Mouse (Mus musculus): ENCODE results near the gene Rab6a.

Rab6a gene

DNA sequence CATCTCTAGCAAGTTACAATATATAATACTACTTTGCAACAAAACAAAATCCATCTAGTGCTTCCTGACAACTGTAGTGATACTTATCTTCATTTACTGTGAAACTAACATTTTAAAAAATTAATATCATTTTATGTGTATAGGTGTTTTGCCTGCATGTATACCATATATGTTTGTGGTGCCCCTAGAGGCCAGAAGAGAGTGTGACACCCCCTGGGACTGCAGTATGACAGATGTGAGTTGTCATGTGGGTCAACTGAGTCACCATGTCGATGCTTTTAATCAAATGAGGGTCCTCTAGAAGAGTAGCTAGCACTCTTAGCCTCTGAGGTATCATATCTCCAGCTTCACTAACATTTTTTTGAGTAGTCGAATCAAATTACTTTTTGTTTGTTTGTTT is 15.1 kb downstream of the Rab6a start:
- DNase-seq (ENCODE audit: low spot score) = no peak

DNA sequence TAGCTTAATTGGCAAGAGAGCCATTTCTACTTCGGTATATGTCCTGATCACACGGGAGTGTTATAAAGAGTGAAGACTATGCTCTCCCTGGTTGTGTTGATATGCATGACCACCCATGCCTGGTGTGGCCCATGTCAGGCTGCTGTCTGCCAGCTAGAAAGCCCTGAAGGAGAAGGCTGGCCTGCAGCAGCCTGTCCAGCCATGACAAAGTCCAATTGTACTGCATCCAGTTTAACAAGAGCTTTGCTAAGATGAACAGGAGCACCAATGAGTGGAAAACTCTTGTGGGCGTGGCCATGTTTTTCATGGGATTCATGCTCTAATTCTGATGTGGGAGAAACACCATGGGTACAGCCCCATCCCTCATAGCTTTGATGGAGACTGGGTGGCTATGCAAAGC is 17.3 kb downstream of the Rab6a start:
- DNase-seq (ENCODE audit: low spot score) = no peak

DNA sequence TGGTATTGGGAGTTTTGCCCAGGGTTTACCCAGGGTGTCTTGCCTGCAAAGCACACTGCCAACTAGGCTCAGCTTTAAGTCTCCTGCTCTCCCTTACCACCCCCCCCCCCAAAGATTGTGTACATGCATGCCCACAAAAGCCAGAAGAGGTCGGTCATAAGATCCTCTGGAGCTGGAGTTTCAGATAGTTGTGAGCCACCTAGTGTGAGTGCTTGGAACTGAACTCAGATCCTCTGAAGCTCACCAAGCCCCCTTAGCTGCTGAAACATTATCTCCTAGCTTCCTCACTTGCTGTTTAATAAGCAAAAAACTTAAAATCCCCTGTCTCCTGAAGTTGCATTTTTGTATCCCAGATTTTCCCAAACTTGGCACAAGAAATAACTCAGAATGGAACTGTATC is 30.4 kb downstream of the Rab6a start:
- DNase-seq (ENCODE audit: low spot score) = peak; percentile 42

DNA sequence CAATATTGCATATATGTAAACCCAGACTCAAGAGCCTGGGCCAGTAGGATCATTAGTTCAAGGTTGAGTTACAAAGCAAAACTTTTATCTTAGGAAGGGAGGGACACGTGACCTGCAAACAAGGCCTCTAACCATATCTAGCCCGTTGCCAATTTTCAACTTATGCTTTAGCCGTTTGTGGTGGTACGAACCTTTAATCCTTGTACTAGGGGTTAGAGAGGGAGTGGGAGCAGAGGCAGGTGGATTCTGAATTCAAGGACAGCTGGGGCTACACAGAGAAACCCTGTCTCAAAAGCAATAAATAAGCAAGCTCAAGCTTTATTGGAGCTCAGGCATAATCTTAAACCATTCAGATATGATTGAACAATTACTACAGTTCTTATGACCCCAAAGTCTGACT is 35.2 kb downstream of the Rab6a start:
- DNase-seq (ENCODE audit: low spot score) = no peak

DNA sequence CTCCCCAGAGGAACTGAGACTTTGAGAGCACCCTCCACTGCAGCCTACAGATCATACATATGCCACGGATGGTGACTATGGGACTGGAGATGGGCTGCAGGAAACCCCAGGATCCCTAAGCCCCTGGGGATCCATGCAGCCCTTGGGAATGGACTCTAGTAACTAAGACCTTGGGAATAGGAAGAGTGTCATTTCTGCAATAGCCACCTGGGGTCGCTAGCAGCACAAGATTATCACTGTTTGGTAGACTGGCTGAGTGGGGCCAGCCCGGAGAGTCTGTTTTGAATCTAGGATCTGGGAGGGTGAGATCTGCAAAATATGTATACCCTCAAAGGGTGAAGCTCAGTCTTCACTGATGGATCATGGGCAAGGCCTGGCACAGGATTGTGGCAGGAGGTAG is 37.9 kb downstream of the Rab6a start:
- peak; percentile 33 for DNase-seq (ENCODE audit: low spot score)

DNA sequence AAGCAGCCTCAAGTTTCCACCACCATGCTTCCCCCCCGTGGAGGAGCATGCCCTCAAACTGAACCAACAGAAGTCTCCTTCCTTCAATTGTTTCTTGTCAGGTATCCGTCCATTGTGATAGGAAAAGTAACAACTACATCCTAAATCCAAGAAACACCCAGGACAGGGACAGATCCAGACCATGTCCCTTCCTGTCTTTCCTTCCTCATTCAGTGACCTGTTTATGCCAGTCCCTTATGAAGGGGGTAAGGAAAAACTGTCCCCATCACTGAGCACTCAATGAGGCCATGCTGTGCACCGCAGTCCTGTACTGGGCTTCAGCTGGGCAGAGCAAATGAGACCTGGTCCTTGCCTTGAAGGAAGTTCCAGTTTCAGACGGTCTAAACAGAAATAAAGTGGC is 41.9 kb downstream of the Rab6a start:
- DNase-seq (ENCODE audit: low spot score) = no peak

DNA sequence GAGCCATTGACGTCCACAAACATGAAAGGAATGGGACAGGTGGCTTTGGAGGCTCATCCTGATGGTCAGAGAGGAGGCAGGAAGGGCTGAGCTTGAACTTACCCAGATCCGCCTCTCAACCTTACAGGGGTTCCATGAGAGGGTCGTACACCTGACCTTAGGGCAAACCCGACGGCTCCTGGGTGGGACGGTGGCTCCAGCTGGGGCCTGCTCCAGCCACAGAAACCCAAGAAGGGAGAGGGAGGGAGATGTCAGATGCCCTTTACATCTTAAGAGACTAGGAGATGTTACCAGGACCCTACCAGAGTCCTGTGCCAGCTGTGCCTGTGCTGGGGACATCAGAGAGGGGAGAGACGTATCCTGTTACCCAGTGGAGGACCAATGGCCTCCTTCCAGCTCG is 42.6 kb downstream of the Rab6a start:
- DNase-seq (ENCODE audit: low spot score) = no peak

DNA sequence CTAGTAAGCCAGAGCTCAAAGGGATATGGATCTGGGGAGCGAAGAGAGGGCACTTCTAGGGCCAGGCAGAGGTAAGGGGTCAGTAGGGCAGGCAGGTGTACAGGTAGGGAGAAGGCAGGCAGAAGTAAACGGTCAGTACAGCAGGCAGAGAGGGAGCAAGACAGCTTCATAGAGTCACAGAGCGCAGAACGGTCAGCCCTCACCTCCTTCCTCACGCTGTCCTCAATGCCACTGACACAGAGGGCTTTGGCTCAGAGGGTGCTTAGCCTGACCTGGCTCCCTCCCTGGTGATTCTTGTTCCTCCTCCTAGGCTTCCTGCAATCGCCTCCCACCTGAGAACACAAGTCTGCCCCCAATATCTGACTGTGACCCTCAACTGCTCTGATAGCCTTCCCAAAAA is 43.2 kb downstream of the Rab6a start:
- DNase-seq (ENCODE audit: low spot score) = no peak

DNA sequence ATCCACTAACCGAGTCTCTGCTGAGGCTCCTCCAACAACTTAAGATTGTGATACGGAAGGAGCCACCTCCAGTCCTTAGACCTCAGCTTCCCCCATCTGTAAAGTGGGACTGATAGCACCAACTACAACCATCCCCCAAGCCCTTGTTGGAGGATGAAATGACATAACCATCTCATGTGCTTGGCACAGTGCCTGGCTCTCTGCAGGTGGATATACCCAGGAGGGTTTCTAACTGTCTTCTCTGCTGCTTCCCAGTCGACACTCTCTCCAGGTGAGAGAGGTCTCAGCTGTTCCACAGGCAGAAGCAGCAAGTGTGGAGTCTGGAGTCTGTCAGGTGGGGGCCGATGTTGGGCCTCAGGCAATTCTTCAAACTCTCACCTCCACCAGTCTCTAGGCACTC is 43.8 kb downstream of the Rab6a start:
- DNase-seq (ENCODE audit: low spot score) = no peak

DNA sequence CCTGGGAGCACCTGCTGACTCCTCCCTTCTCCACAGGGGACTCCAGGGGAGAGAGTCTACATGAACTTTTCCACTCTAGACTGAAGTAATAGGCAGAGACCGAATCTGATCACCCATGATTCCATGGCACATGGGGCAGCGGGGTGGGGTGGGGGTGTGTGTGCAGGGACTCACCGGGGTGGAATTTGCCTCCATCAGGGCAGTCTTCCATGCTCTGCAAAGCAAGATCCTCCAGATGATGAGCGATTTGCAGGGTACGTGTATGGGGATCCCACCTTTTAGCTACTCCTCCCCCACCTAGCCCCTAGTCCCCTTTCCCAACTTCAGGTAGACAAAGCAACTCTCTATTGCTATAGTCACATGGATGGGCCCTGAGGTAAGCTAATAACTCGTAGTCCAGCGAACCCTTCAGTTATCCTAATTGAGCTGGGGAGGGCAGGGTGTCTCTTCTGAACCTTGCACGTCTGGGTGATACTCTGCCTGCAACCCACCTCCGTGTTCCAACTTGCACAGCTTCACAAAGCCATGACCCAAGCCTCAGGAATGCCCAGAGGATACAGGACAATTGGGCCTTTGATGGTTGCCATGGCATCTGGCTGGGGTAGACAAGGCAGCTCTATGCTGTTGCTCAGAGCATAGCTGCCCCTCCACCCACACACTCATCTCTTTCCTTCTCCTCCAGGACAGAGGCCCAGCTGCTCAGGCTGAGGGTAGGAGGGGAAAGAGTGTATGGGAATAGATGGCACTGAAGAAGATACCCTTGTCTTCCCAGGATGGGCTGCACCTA is 46.5 kb downstream of the Rab6a start:
- DNase-seq (ENCODE audit: low spot score) = no peak

DNA sequence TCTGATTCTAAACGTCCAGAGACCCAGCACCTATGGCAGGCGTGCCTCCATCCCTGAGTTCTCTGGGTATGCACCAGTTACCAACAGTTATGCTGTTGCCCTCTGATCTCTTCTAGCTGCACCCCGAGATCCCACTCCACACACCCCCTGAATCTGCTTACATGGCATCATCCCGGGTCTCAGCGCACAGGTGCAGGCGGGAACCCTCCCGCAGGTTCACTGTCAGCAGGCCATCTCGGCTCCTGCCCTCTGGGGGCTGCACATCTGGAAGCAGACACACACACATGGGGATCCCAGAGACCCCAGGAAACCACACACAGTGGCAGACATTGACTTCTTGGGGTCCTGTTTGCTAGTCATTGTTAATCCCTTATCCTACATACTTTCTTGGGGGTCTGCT is 47.2 kb downstream of the Rab6a start:
- no peak for DNase-seq (ENCODE audit: low spot score)

DNA sequence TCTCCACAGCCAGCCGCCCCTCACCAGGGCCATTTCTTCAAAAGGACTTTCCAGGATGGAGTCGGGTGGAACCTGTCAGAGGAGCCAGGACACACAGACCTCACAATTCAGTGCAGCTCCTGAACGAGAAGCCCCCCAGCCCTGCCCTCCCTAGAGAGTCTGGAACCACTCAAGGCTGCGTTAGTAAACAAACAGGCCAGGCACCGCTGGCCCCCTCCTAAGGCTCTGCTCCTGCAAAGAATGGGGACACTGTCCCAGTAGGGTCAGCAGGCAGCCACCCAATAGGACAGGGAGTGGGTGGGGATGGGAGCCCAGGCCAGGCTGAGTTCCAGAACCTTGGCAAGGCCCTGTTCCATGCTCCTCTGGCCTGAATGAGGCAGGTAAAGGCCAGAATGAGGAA is 49.5 kb downstream of the Rab6a start:
- no peak for DNase-seq (ENCODE audit: low spot score)

DNA sequence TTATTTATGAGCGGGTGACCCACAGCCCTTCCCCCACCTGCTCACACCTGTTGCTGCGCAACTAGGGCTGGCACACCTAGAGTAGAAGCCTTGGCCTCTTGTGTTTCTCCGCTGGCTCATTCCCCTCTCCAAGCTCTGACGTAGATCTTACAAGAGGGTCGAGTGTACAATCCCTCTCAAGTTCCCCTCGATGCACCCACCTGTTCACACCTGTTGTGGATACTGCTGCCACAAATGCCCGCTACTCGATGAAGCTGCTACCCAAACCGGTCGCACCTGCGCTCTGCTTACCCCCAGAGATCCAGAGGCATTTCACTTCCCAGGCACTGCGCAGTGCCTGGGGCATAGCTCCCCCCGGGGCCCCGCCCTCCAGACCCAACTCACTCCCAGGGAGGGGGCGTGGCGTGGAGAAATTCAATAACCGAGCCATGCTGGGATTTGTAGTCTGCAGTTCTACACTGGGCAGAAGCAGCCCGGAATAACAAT is 50.9 kb downstream of the Rab6a start:
- no peak for DNase-seq (ENCODE audit: low spot score)

DNA sequence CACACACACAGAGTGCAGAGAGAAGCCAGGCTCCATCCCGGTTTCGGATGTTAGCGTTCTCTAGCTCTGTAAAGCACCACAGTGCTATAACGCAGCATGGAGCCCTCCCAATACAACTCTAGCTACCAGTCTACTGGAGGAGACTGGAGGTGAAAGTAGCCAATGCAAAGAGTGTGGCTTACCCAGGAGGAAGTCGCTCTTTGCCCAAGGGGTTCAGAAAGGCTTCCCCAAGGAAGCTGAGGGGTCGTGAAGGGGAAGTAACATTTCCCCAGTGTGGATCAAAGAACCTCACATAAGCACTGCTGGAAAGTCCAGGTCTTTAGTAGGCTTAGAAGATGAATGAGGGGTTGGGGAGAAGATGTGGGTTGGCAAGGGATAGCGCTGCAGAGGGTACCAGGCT is 54.1 kb downstream of the Rab6a start:
- no peak for DNase-seq (ENCODE audit: low spot score)

DNA sequence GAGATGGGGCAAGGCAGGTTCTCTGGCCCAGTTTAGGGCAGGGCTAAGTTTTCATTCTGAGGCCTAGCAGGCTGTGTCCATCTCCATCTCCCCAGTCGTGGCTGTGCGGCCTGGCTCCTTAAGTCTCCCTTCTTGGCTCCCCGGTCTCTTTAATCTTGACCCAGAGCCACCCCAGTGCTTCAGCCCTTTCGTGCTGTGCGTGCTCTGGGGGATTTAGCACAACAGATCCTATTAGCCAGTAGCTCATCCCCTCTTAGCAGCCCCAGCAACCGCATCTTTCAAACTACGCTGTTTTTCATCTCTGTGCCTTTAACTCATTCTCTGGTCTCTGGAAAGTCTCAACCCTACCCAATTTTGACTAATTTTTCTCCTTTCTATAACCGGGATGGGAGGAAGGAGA is 55.0 kb downstream of the Rab6a start, which contains the start of gene Plekhb1:
TSS of gene Plekhb1 (minus strand) at position 184 of the 400 bp plus-strand sequence.
- no peak for DNase-seq (ENCODE audit: low spot score)

DNA sequence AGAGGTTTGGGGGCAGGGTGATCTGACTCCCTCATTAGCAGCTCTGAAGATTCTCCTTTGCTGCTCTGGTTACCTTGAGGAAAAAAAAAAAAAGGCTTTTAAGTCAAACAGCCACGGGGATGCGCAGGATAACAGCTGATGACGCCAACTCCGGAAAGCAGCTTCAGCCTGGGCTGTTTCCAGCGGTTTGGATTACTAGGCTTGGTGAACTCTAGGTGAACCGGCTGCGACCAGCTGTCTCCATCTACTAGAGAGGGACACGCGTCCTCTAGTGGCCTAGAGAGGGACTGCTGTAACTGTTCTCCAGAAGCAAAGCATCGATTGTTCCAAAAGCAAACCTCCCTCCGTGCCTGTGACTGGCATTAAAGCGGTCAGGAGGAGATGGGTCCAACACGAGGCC is 56.0 kb downstream of the Rab6a start:
- peak; percentile 90 for DNase-seq (ENCODE audit: low spot score)

DNA sequence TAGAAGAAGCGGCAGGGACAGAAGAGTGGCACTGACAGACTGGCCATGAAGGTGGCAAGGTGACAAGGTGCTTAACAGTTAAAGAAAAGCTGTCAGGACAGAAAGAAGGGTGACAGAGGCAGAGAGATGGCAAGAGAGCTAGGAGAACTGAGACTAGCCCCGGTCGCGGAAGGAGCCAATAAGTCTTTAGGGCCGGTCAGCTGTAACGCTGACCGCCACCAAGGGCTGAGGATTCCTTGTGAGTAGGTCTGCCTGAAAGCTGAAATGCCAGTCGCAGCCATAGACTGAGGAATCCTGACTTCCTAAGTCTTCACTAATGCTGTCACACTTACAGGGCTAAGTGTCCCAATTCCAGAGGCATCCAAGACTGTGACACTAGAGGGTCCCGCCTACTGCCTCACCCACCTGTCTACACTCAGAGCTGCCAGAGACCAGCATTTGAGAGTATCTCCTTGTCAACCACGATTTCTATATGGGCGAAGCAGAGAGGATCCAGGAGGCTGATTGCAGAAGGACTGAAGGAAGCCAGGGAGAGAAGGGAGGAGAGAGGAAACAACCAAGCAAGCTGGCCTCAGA is 56.6 kb downstream of the Rab6a start:
- no peak for DNase-seq (ENCODE audit: low spot score)

DNA sequence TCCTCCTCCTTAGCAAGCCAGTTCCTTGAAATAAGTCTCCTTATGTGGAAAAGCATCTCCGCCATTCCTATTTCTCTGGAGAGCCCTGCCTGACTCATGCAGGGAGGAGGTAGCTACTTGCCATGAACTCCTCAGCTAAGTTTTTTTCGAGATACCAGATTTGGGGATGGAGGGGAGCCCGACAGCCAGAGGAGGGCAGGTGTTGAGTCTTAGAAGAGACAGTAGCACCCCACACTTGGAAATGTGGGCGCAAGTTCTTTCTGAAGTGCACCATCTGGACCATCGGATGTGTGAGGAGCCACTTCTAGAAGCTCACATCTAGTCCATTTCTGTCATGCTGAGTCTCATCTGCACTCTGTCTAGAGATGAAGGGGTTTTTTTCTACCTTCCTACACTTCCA is 63.4 kb downstream of the Rab6a start:
- DNase-seq (ENCODE audit: low spot score) = no peak

DNA sequence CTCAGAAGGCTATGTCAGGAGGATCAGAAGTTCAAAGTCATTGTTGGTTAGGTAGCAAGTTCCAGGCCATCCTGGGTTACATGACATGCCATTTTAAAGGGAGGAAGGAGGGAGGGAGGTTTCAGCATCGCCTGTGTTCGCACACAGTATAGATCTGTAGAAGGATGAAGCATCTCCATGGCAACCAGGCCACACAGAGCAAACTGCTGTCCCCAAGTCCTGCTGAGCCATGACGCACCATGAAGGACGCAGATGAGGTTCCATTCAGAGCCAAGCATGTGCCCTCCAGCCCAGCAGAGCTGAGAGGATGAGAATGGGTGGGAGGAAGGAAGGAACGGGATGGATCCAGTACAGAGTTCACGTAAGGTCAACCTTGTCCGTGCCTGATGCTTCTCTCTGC is 66.2 kb downstream of the Rab6a start:
- DNase-seq (ENCODE audit: low spot score) = no peak

DNA sequence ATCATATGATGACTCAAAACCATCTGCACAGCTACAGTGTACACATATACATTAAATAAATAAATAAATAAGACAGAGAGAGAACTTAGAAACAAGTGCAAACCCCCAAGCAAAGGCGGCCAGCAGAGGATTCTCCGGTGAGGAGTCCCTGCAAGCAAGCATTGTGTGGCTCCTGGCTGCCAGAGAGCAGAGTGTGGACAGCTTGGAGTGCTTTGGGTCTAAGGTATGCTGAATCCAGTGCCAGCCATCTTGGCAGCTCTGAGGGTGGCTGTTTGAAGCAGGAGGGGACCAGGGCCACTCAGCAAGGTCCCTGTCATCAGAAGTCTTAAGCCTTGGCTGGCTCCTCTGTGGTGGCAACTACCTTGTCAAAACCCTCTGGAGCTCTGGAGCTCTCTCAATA is 67.7 kb downstream of the Rab6a start:
- no peak for DNase-seq (ENCODE audit: low spot score)

DNA sequence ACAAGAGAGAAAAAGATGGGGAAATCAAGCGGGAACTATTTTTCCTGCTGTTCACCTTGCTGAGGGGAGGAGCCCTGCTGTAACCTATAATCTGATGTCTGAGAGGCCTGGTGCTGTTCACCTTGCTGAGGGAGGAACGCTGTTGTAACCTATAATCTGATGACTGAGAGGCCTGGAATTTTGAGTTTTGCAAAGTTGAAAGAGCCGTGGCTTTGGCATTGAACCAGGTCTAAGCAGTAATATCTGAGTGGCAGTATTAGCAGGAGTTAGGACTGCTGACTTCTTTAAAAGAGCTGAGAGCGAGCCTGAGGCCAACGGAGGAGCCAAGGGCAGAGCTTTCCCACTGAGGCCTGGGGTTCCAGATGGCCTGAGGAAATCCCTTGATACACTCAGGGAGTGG is 70.8 kb downstream of the Rab6a start:
- DNase-seq (ENCODE audit: low spot score) = no peak

DNA sequence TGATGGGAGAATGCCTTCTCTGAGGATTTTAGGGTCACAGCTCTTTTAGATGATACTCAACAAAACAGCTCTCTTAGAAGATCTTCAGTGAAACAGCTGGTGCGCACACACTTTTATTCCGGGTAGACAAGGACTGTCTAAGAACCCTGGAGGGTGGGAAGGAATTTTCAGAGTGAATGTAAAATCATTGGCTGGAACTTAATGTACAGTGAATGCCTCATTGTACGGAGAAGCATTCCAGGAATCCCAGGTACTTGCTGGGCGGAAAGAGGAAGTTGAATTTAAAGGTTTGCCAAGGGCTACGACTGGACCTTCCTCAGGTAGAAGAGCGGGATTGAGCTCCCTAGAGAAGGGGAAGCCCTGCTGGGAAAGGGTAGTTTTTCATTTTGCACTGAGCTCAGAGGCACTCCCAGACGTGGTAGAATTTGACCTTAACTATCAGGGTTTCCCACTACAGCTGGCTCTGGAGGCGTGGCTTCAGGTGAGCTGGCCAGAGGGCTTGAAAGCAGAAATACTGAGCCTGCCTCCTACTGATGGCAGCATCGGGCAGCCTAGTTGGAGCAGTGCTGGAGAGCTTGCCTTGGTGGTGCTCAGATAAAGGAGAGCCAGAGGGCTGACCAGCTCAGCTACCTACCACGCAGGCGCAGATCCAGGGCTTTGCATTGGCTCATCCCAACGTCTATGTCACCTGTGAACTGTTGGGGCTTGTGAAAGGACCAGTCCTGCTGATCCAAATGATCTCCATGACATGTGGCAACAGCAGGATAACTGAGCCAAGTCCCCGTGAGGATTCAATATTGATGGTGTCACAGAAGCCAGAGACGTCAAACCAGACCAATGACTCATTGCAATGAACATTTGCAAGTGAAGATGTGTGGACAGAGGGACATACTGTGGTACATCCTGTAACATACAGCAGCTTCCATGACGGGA is 72.0 kb downstream of the Rab6a start:
- DNase-seq (ENCODE audit: low spot score) = no peak

DNA sequence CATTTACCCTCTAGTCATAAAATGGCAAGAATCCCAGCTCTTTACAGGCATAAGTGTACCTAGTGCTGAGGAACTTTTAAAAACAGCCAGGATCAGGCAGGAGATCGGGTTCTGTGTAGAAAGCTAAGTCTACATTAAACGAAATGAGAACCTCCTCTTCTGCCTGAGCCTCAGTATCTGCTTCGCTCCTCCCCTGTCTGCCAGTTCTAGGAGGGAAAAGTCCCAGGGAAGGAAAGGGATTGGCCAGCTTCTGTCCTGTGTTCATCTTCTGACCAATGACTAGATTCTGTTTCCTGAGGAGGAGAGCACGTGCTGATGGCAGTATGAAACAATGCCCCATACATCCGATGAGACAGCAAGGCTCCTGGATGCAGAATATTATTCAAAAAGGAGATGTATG is 73.9 kb downstream of the Rab6a start:
- no peak for DNase-seq (ENCODE audit: low spot score)

All from adipocyte (in vitro differentiated cells).